Mouse (Mus musculus) embryonic facial prominence, embryonic 14.5 days (tissue): Measurements from ENCODE around the gene Grin3b. TPM values are rescaled to one million over a fixed set of nuclear protein-coding genes. Genes with fewer than 3 reads are reported as not detected.

Experiments used
- ATAC-seq: fragments of 200-750 bp; cut with Nextera tagmentation; 2 replicates; pipeline ENCODE4 v1.8.0; 2017; ENCODE audit warnings: low read depth, moderate number of reproducible peaks, moderate TSS enrichment
- DNase-seq: peaks from one replicate; pipeline ENCODE4 v3.0.0-alpha.2; 2015; ENCODE audit warnings: low spot score
- H3K27ac ChIP-seq: fragments of 300-500 bp; sonication (generic); replicated peaks from 2 replicates; pipeline ENCODE4 v1.5.1; 2014; ENCODE audit warnings: low read depth, mild to moderate bottlenecking, low read length, moderate library complexity
- H3K27me3 ChIP-seq: fragments of 300-500 bp; sonication (generic); replicated peaks from 2 replicates; pipeline ENCODE4 v1.6.1; 2014; ENCODE audit warnings: low read length; ENCODE audit not compliant: control insufficient read depth, insufficient read depth
- H3K36me3 ChIP-seq: fragments of 300-500 bp; sonication (generic); 2 replicates; pipeline ENCODE4 v1.6.1; 2014; ENCODE audit warnings: low read length, mixed read lengths; ENCODE audit not compliant: control insufficient read depth, insufficient read depth
- H3K4me1 ChIP-seq: fragments of 300-500 bp; sonication (generic); 2 replicates; pipeline ENCODE4 v1.6.1; 2014; ENCODE audit warnings: antibody characterized with exemption, low read length; ENCODE audit not compliant: control insufficient read depth, insufficient read depth
- H3K4me2 ChIP-seq: fragments of 300-500 bp; sonication (generic); 2 replicates; pipeline ENCODE4 v1.6.1; 2014; ENCODE audit warnings: low read depth, mild to moderate bottlenecking, low read length, moderate library complexity, mixed read lengths
- H3K4me3 ChIP-seq: fragments of 300-500 bp; sonication (generic); 2 replicates; pipeline ENCODE4 v1.5.1; 2014; ENCODE audit warnings: low read depth, mild to moderate bottlenecking, low read length
- H3K9ac ChIP-seq: fragments of 300-500 bp; sonication (generic); 2 replicates; pipeline ENCODE4 v1.6.1; 2014; ENCODE audit warnings: low read depth, mild to moderate bottlenecking, low read length, moderate library complexity, mixed read lengths
- H3K9me3 ChIP-seq: fragments of 300-500 bp; sonication (generic); 2 replicates; pipeline ENCODE4 v1.6.1; 2016; ENCODE audit warnings: low read length; ENCODE audit not compliant: control insufficient read depth
- WGBS: fragments of 180-500 bp; shearing (Covaris S2); extraction: QIAGEN DNeasy Blood & Tissue Kit; methylation state at CpG from one replicate; pipeline ENCODE4 v1.1.7; 2014; 5-methylcytosine and 5-hydroxymethylcytosine counted together
- polyA plus RNA-seq: library from polyadenylated mRNA; unstranded; fragments of >200 nt; fragmentation: Nextera tagmentation; extraction: Ambion mirVana; gene quantifications from 2 replicates; pipeline ENCODE4 v1.2.1, GENCODE M21; 2014

The Grin3b gene
- polyA plus RNA-seq, 1 experiment from 2014 or later, result 0.56 TPM

DNA sequence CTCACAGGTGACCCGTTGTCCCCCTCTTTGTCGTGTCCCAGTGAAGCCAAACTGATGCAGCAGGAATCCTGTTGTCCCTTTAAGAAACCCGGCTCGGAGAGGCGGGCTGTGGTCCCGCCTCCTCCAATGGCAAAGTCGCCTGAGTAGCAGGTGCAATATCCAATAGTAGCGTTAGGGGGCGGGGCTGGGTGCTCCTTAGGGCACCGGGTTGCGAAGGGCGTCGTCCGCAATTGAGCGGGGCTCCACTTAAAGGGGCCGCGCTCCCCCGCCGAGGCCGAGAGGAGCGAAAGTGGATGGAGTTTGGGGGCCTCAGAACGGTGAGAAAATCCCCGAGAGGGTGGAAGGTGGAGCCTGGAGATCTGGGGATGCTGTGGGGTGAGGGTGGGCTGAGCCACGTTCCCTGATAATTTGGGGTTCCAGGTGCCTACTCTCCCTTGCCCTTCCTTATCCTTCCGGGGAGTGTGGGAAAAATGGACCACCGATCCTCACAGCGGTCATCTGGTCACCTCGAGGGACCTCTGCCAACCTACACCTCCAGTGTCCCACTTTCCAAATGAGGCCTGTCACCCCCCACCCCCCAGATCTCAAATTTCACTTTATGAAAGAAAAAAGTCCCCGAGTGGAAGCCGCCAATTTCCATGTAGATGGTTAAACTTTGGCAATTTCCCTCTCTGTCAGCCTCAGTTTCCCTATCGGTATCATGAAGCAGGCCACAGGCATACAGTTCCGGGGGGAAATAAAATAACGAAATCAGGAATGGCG lies 25.9 kb downstream of the Grin3b start, which contains the start of gene Abca7:
Abca7 (plus strand) TSS at position 223 of the 762 bp plus-strand sequence.
- ATAC-seq (peak; percentile 90), DNase-seq (peak; percentile 97)
- Histone ChIP-seq H3K9ac (peak within 1 kb of the TSS; percentile 63), H3K4me1 (0 out of 2 replicates have a peak, but pooled peaks cover 6% of the 10 kb centered on the region), H3K4me2 (peak within 1 kb of the TSS; percentile 92), H3K27ac (peak within 1 kb of the TSS; percentile 44), H3K4me3 (peak within 1 kb of the TSS; percentile 51), H3K27me3 (no peaks in the 10 kb centered on the region), H3K9me3 (0 out of 2 replicates have a peak, but pooled peaks cover 3% of the 10 kb centered on the region), H3K36me3 (peaks cover 41% of the 10 kb centered on the region)
- WGBS, result under 1% methylated on average over 24 of the region's 34 CpGs

DNA sequence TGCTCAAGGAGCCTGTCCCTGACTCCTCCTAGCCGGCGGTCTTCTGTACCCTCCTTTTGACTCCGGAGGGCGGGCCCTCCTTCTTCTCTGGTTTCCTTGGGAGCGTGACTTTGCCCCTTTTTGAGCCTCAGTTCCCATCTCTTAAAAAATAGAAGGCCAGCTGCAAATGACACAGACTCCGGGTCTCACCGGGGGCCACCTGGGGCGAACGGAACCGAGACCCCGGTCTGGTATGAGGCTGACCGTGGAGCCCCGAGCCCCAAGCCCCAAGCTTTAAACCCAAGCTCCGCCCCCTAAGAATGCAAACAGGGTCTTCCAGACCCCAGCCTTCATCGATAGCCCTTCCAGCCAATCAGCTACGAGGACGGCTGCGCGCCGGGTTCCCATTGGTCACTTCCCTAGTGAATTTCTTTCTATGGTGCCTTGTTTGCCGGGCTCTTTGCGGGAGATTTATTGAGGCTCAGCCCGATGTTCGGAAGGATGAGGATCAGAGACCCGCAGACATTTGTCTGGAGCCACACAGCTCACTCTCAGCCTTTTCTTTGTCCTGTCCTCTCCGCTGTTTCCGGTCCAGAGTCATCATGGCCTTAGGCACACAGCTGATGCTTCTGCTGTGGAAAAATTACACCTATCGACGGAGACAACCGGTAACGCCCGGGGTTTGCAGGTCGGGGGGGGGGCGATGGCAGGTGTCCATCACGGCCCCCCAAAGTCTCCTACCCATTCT lies 26.7 kb downstream of the Grin3b start:
- ATAC-seq, result peak; percentile 64
- Histone ChIP-seq H3K9ac (peak overlapping the region; percentile 63), H3K4me3 (peak overlapping the region; percentile 51), H3K9me3 (no peaks in the 10 kb centered on the region), H3K4me2 (peak overlapping the region; percentile 92), H3K4me1 (0 out of 2 replicates have a peak, but pooled peaks cover 6% of the 10 kb centered on the region), H3K27me3 (peaks cover 1% of the 10 kb centered on the region; the same call in 1 of the 2 replicates), H3K36me3 (peaks cover 33% of the 10 kb centered on the region), H3K27ac (peak overlapping the region; percentile 44)
- DNase-seq, result peak; percentile 90
- WGBS, result under 1% methylated on average over 35 of the region's 35 CpGs

DNA sequence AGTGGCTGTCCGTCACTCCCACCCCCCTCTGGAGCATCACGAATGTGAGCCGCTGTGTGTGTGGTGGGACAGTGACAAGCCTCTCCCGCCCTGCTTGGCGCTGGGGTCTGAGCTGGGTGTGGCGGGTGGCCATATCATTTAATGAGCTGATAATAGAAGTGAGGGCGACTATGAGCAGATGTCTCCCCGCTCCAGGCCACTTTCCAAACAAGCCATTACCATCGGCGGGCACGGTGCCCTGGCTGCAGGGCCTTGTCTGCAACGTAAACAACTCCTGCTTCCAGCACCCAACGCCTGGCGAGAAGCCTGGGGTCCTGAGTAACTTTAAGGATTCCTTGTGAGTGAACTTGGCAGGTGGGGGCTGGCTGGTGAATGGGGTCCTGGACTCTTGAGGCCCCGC lies 27.3 kb downstream of the Grin3b start:
- ATAC-seq, result no peak
- Histone ChIP-seq H3K9me3 (no peaks in the 10 kb centered on the region), H3K9ac (no peak overlapping the region), H3K4me2 (peak overlapping the region; percentile 92), H3K4me1 (peaks cover 11% of the 10 kb centered on the region; the same call in 1 of the 2 replicates), H3K36me3 (peaks cover 27% of the 10 kb centered on the region), H3K27ac (no peak overlapping the region), H3K27me3 (peaks cover 7% of the 10 kb centered on the region), H3K4me3 (peak overlapping the region; percentile 51)
- DNase-seq, result no peak
- 6% methylated on average over 14 of the region's 15 CpGs for WGBS

DNA sequence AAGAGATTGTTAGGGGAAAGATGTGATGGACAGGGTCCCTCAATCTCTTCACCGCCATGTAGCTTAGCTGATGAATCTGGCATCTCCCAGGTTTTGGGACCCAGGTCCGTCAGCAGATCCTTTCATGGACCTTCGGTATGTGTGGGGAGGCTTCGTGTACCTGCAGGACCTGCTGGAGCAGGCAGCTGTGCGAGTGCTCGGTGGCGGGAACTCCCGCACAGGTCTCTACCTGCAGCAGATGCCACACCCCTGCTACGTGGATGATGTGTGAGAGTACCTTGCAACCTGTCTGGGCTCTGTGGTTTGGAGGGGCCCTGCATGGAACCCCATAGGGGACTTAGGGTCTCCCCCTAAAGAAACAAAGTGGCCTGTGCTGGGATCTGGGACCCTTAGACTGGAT lies 31.4 kb downstream of the Grin3b start:
- no peak; the same call in 1 of the 2 replicates for ATAC-seq
- WGBS, result 83% methylated on average over 7 of the region's 9 CpGs
- H3K27ac ChIP-seq, result no peak overlapping the region

GRCm38 (mm10) chr10:80002829-80003228 lies 32.3 kb downstream of the Grin3b start:
- Histone ChIP-seq H3K4me1 (peaks cover 17% of the 10 kb centered on the region; the same call in 1 of the 2 replicates), H3K27me3 (peaks cover 10% of the 10 kb centered on the region), H3K9me3 (no peaks in the 10 kb centered on the region), H3K4me3 (no peak overlapping the region), H3K27ac (0 out of 2 replicates have a peak overlapping the region, but pooled peaks have one; percentile 4), H3K9ac (no peak overlapping the region; the same call in none of the 2 replicates), H3K36me3 (no peaks in the 10 kb centered on the region), H3K4me2 (no peak overlapping the region)
- DNase-seq, result no peak
- ATAC-seq, result no peak
- WGBS, result 20% methylated on average over 21 of the region's 21 CpGs

More for the DNA sequence above, 31.4 kb downstream of the Grin3b start:
- H3K4me2 ChIP-seq, result no peak overlapping the region
- H3K4me3 ChIP-seq, result no peak overlapping the region
- no peak overlapping the region for H3K9ac ChIP-seq
- H3K9me3 ChIP-seq, result no peaks in the 10 kb centered on the region
- H3K4me1 ChIP-seq, result peaks cover 22% of the 10 kb centered on the region; the same call in 1 of the 2 replicates
- no peaks in the 10 kb centered on the region for H3K36me3 ChIP-seq
- peak; percentile 70 for DNase-seq
- peaks cover 10% of the 10 kb centered on the region for H3K27me3 ChIP-seq

DNA sequence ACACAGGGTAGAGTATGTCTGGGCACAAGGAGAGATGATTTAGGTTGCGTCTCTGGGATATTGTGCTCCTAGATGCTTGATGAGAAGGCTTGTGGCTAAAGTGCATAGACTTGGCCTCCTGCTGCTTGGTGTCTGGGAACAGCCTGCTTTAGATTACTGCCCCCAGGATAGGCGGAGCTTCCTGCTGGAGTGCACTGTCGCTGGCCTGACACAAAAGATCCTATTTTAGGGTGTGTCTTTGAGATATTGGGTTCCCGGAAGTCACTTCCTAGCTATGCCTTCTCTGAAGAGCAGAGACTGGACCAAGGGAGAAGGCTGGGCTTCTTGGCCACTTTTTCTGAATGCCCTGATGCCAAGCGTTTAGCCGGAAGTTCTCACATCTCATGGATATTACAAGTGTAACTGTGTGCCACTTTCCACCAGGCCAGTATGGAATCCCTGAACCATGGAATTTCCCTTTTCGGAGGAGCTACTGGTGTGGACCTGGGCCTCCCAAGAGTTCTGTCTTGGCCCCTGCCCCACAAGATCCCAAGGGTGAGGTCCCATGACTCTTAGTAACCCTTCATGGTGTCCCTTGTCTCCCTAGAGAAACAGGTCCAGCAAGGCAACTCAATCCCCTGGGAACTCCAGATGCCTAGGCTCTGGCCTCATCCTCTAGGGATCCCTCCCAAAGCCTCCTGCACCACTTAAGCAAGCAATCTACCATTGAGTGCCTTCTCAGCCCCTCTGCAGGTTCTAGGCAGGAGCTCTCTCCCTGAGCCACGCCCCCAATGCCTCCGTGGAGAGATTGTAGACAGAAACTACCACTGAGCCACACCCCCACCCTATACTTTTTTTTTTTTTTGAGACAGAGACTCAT lies 33.1 kb downstream of the Grin3b start:
- 50% methylated on average over 9 of the region's 9 CpGs for WGBS
- no peak overlapping the region for H3K4me3 ChIP-seq
- no peak overlapping the region for H3K4me2 ChIP-seq
- H3K27me3 ChIP-seq, result peaks cover 10% of the 10 kb centered on the region
- H3K27ac ChIP-seq, result 0 out of 2 replicates have a peak overlapping the region, but pooled peaks have one; percentile 4
- H3K36me3 ChIP-seq, result no peaks in the 10 kb centered on the region
- DNase-seq, result no peak
- peaks cover 16% of the 10 kb centered on the region; the same call in 1 of the 2 replicates for H3K4me1 ChIP-seq
- ATAC-seq, result no peak
- H3K9ac ChIP-seq, result no peak overlapping the region; the same call in 1 of the 2 replicates
- H3K9me3 ChIP-seq, result no peaks in the 10 kb centered on the region

GRCm38 (mm10) chr10:80004233-80004705 lies 33.8 kb downstream of the Grin3b start:
- 87% methylated on average over 8 of the region's 8 CpGs for WGBS
- Histone ChIP-seq H3K36me3 (no peaks in the 10 kb centered on the region), H3K27ac (no peak overlapping the region), H3K4me3 (no peak overlapping the region), H3K27me3 (peaks cover 10% of the 10 kb centered on the region), H3K4me1 (peaks cover 16% of the 10 kb centered on the region; the same call in 1 of the 2 replicates), H3K4me2 (no peak overlapping the region), H3K9ac (no peak overlapping the region), H3K9me3 (no peaks in the 10 kb centered on the region)
- no peak for ATAC-seq
- no peak for DNase-seq
